Mouse (Mus musculus) Patski (cell line): ENCODE measurements at regions not wholly inside any gene's neighbourhood (a gene's known extent, or its start where the extent isn't known, plus 50 kb on each side); places are given as distances from the start of the nearest gene placed in this dataset.

ENCODE experiments used
- ATAC-seq: fragments of 100-300 bp; one replicate; pipeline ENCODE4 v1.8.0; 2021
- CTCF ChIA-PET: fragments of 350-600 bp; sonication (Branson Sonifier 250); formaldehyde crosslinking; loops from one replicate; lab custom pipeline; 2022; ENCODE audit warnings: inconsistent platforms; lab: Charles Lee
- POLR2A ChIA-PET: fragments of 350-600 bp; sonication (Branson Sonifier 250); formaldehyde crosslinking; loops from one replicate; lab custom pipeline; 2022; ENCODE audit warnings: antibody characterized with exemption, inconsistent platforms; lab: Charles Lee
- DNase-seq: peaks from one replicate; pipeline ENCODE4 v3.0.0-alpha.2; 2011; ENCODE audit warnings: low read depth, low spot score
- H3K27me3 ChIP-seq: fragments of 371-371 bp; one replicate; pipeline ENCODE4 v1.5.1; 2021
- CTCF ChIP-seq: fragments of 100-300 bp; IDR thresholded peaks from one replicate; pipeline ENCODE4 v1.5.1; 2021
- in situ Hi-C: fragments of 300-500 bp; cut with MboI; formaldehyde crosslinking; loops from 3 replicates; pipeline ENCODE4 v1.11.1; 2018; ENCODE audit warnings: low pct_unique_long_range_greater_than_20kb, mixed read lengths

DNA sequence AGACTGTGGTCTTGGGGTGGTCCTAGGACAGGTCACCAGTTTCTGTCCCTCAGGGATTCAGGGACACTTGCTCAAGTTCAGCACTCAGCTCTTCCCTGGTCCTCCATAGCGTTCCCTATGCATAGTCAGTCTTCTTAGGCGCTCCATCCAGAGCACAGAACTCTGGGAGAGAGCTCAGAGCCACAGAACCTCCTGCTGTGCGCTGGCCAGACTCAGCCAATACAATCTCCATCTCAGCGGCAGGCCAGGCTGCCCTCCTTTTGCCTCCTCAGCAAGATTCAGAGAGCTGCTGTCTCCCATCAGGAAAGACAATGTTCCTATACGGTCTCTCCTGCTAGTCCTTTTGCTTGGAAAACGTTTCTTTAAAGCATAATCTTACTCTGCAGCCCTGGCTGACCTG is 51.1 kb upstream of the Otos start:
- no peak for DNase-seq
- ChIA-PET CTCF (interaction anchor here (1.0 to 6.2 kb wide), 2 partner anchors 10 to 135 kb away, joined by 3 to 66 read pairs; partner anchors contain the start of gene Gpc1), POLR2A (no interaction called here)
- ATAC-seq: no peak
- in situ Hi-C loops: loop anchor here (5.0 kb wide), 1 partner anchor 198 kb away; no protein-coding TSS in a partner anchor
- H3K27me3 ChIP-seq: no peaks in the 10 kb centered on the region
- TF ChIP-seq CTCF: no peak

DNA sequence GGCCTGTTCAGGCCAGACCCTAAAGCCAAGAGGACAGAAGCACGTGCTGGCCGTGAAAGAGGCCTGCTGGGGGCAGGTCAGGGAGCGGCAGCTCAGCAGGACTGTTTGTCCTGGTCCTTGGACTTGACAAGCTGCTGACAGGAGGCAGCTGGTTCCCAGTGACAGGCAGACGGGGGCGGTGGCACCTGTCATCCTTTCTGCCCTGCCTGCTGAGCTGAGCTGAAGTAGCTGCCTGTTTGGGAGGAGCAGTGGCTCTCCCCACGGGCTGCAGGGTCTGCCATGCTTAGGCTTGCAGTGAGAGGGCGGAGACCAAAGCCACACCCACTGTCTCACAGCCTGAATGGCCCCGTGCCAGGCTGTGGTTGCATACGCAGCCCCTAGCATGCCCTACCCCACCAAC is 50.4 kb upstream of the Otos start:
- no peak for DNase-seq
- in situ Hi-C loops: loop anchor here (5.0 kb wide), 1 partner anchor 198 kb away; no protein-coding TSS in a partner anchor
- ATAC-seq: no peak
- TF ChIP-seq CTCF: no peak
- H3K27me3 ChIP-seq: no peaks in the 10 kb centered on the region
- ChIA-PET CTCF (interaction anchor here (1.0 to 6.2 kb wide), 3 partner anchors 11 to 135 kb away, joined by 3 to 66 read pairs (median 6); partner anchors contain the start of gene Gpc1), POLR2A (interaction anchor here (0.9 kb wide), 1 partner anchor 136 kb away, joined by 3 read pairs; no protein-coding TSS in a partner anchor)

- in situ Hi-C loops: loop anchor here (5.0 kb wide), 1 partner anchor 199 kb away; no protein-coding TSS in a partner anchor
- DNase-seq (no peak), ATAC-seq (no peak)
- CTCF ChIA-PET: interaction anchor here (2.6 to 6.2 kb wide), 2 partner anchors 13 to 136 kb away, joined by 6 to 66 read pairs; partner anchors contain the start of gene Gpc1
- POLR2A ChIA-PET: interaction anchor here (0.9 to 1.7 kb wide), 2 partner anchors 135 to 136 kb away, joined by 3 to 5 read pairs; no protein-coding TSS in a partner anchor
- TF ChIP-seq CTCF: no peak
- no peaks in the 10 kb centered on the region for H3K27me3 ChIP-seq
Measured at GRCm38 (mm10) chr1:92698541-92698940, 49.9 kb upstream of the Otos start.
